Mouse (Mus musculus) thymus, postnatal 36 days (tissue): Measurements from ENCODE around the gene 0610009B22Rik.
A peak's percentile ranks its signal among the peaks of the same experiment; 100 is the strongest.

Experiments used
- DNase-seq, 2 experiments: peaks; one replicate each; pipeline ENCODE4 v3.0.0; 2022; ENCODE audit warnings: mixed read lengths in 2 of 2

0610009B22Rik gene

DNA sequence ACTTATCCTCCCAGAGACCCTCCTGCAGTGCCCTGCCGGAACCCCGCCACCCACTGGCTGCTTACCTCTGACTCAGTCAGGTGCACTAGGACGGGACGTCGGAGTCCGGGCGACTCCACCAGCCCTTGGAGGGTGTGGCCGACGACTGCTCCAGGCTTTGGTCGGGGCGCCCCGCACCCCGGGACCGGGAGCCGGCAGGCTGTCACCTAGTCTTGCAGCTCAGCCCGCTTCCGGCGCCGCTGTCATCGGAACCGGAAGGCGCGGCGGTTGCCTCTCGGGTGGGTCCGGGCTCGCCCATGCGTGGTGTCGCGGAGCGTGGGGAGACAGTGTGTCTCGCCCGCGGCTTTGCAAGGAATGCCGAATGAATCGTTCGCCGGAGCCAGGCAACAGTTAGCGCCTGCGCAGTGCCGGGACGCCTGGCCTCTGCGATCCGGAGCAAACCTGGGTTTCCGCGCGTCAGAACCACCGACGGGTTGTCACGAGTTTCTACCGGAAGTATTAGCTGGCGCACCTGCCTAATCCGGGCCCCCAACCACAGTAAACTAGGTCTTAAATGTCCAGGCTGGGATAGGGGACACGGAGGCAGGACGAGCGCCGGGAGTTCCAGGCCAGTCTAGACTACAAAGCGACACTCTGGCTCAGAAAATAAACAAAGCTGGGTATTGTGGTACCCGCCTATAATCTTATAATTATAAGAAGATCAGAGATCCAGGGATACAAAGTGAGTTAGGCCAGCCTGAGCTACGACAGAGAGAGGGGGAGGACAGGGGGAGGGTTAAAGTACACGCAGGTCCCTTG is 53.0 kb downstream of the 0610009B22Rik start, which contains the start of gene Rmnd5b:
Gene Rmnd5b, minus strand, starts transcription at position 372 of the 798 bp plus-strand sequence.
- DNase-seq: peak; percentile 84 to 87
